Mouse (Mus musculus) hindlimb bud, embryonic 11.5 days (tissue): ENCODE data around the gene Tbc1d17.
A peak's percentile ranks its signal among the peaks of the same experiment; 100 is the strongest.
"Not testable (repeated sequence)": the region's sequence is repeated elsewhere in the genome, so short reads cannot be mapped to it uniquely, and the experiment has no call there.

Experiments used
- DNase-seq: peaks from one replicate; pipeline ENCODE4 v3.0.0-alpha.2; 2012; ENCODE audit warnings: low read depth, low spot score; ENCODE audit errors: extremely low spot score

The Tbc1d17 gene

GRCm38 (mm10) chr7:44848561-44849415 lies at the start of gene Tbc1d17, which contains the start of gene Akt1s1:
Gene Tbc1d17, minus strand, starts transcription at chr7:44849079.
Gene Akt1s1, plus strand, starts transcription at chr7:44848991.
- peak; percentile 98 for DNase-seq

GRCm38 (mm10) chr7:44898607-44899006 lies 49.7 kb upstream of the Tbc1d17 start:
- DNase-seq, result no peak

DNA sequence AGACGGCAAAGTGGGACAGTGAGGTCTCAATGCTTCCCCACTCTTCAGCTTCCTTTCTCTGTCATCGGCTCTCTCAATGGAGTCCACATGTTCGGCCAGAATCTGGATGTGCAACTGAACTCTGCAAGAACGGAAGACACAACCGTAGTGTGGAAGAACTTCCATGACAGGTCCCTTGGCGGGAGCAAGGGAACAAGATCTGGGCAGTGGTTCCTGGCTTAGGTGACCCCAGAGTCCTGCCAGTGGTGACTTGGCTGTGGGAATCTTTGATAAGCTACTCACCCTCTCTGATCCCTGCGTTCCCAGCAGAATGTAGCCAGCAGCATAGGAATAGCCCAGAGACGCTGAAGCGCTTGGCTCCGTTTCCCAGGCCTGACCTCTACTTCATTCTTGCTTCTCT lies 47.6 kb upstream of the Tbc1d17 start:
- no peak for DNase-seq

- peak; percentile 97 for DNase-seq
These were observed 46.9 kb upstream of the Tbc1d17 start, which contains the start of gene Fuz for GRCm38 (mm10) chr7:44895593-44896434. Gene Fuz, plus strand, starts transcription at chr7:44896079.

- DNase-seq, result no peak
These were observed 46.3 kb upstream of the Tbc1d17 start for GRCm38 (mm10) chr7:44895206-44895592.

- DNase-seq, result no peak
These were observed 45.3 kb upstream of the Tbc1d17 start for GRCm38 (mm10) chr7:44894175-44894574.

- no peak for DNase-seq
These were observed 44.3 kb upstream of the Tbc1d17 start for GRCm38 (mm10) chr7:44893197-44893596.

DNA sequence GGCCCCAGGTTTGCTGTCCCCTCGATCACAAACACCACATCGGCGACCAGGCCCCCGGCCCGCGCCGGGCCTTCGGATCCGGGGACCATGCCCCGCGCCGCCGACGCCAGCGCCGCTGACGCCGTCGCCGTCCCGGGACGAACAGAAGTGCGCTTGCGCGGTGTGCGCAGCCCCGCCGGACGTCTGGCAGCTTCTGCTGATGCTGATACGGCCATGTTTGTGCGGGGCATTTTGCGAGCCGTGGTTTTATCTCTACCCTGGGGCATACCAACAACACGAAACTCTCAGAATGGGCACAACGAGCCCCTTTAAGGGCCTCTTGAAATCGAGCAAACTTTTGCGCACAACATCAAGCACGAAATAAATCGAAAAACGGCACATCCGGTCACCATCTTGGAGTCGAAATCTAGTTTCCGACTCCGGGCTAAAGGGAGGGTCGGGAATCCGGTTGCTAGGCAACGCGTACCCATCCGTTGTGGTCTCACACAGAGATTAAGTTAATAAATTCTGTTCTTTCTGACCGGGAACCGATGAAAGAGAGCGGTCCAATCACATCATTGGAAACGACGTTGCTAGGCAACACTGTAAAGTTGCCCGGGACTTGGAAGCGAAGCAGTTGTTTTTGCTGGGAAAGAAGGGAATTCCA lies 43.5 kb upstream of the Tbc1d17 start, which contains the start of gene Med25:
TSS of gene Med25 (minus strand) at position 437 of the 646 bp plus-strand sequence.
- DNase-seq, result peak; percentile 98

DNA sequence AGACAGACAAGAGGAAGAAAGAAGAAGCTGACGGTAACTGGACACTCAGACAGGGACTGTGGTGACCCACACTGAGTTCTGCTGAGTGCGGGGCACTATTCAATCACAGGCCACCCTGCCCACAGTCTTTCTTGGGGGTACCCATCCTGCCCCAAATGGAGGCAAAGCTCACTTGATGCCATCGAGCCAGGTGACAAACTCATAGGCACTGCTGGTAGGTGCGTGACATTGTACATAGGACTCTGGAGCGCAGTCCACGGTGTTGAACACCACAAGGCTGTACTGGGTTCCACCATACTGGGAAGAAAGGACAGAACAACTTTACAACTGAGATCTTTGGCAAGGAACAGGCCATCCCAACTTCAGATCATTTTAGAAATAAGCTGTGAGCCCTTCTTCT lies 42.7 kb upstream of the Tbc1d17 start:
- no peak for DNase-seq

DNA sequence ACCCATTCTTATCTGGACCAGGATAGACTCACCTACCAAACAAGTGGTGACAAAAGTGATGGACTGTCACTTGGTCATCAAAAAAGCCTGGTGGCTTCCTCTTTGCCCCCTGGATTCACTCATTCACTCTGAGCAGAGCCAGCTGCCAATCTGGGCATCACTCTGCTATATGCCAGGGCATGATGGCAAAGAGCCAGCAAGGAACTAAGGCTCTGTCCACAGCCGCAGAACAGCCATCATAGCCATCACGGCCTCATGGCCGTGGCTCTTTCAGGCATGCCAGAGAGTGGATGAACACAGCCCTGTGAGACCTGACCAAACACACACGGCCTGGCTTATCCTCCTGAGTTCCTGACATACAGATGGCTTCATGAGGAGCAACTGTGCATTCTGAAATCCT lies 41.9 kb upstream of the Tbc1d17 start:
- no peak for DNase-seq

DNA sequence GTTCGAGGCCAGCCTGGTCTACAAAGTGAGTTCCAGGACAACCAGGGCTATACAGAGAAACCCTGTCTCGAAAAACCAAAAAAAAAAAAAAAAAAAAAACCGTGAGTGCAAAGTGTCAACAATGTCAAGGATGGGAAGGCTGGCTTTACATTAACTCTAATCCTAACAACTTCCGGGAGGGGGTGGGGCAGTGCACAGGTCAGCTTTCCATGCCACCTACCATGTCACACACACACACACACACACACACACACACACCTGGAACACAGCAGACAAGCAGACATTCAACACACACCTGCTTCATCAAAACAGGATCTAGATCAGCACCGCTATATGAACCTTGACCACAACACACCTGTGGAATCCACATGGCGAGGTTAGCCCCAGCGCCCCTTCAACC lies 41.3 kb upstream of the Tbc1d17 start:
- DNase-seq, result no peak

DNA sequence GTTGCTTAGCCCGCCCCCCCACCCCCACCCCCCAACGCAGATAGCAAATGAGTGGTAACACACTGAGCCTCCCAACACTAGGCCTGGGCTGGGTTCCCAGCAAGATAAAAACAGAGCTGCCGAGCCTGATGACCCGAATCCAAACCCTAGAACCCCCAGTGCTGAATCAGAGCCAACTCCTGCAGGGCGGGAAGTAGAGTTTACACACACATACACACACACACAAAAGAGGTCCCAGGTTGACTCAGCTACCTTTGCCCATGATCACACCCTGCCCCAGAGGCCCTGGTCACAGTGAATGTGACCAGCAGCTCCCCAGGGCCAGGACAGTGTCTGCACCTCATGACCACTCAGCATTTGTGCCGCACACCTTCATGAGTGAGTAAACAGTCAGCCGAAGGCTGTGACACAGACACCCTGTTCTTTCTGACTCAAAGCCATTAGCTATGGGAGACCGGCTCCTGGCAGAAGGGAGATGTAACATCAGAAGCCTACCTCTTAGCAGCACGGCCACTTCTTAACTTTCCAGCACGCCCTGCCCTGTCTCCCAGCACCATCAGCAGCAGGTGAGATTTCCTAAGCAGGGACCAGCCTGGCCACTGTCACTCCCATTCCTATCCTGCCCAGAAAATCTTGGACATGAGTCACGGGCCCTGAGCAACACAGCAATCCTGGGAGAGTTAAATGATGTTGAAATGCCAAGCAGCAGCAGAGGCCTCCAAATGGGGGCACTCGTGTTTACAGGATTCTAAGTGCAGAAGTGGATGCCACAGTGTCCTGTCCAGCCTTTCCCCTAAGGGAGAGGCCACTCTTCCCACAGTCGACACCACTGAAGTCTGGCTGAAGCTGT lies 39.6 kb upstream of the Tbc1d17 start:
- DNase-seq, result no peak

DNA sequence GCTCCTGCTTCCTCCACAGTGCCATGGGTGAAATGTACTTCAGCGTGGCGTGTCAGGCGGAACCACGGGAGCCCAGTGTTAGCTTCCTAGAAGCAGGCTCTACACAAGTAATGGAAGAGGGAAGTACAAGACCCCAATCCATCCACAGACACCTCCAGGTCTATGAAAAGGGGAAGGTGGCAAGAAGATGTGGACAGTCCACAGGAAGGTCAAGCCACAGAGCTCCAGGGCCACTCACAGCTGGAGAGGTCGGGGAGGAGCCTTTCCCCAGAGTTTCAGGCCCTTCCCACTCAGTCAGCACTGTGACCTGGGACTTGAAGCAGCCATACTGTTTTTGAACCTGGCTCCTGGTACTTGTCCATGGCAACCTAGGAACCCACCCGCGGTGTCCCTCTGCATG lies 38.1 kb upstream of the Tbc1d17 start:
- no peak for DNase-seq

DNA sequence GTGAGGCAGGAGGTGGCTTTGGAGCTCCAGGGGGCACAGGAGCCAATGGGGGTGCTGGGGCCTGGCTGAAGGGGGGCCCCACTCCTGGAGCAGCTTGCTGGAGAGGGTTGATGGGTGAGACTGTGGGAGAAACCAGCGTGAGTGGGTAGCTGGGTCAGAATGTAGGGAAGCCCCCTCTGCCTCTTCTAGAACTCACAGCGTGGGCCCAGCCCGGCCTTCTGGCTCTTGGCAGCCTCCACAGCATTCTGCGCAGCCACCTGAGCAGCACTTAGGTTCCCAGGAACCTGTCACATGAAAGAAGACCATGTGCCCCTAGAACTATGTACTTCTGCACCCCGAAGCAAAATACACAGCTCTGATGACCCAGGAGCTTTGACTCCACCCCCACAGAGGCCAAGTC lies 35.8 kb upstream of the Tbc1d17 start:
- no peak for DNase-seq

DNA sequence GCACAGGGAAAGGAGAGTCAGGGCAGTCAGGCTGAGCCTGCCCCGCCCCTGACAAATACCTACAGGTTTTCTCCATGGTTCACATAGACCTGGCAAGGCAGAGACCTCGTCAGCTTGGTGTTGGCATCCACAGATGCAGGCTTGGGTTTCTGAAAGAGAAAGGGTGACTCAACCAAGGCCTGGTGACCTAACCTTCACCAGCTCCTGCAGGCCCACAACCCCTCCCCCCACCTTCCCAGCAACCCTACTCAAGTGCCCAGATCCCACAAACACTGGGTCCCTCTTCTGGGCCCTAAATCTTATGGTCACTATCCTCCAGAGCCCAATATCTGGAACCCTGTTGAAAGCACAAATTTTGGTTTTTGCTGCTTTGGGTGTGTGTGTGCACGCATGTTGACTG lies 34.2 kb upstream of the Tbc1d17 start:
- no peak for DNase-seq

DNA sequence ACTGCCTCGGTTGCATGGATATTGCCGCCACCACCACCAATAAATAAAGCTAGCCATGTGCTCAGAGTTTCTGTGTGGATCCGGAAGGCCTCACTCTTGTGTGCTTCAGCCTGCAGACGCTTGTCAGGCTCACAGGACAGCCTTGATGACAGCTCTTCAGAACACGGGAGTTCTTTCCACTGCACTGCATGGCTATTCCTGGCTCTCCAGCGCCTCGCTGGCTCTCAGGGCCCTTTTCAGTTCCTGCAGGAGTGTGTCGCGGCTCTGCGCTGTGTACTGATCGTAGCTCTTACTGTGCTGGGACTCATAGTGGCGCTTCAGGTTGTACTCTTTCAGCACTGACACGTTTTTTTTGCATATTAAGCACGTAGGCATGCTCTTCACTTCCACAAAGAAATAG lies 29.0 kb upstream of the Tbc1d17 start:
- no peak for DNase-seq

- not testable (repeated sequence) for DNase-seq
These were observed 22.9 kb upstream of the Tbc1d17 start for GRCm38 (mm10) chr7:44871774-44872173.

DNA sequence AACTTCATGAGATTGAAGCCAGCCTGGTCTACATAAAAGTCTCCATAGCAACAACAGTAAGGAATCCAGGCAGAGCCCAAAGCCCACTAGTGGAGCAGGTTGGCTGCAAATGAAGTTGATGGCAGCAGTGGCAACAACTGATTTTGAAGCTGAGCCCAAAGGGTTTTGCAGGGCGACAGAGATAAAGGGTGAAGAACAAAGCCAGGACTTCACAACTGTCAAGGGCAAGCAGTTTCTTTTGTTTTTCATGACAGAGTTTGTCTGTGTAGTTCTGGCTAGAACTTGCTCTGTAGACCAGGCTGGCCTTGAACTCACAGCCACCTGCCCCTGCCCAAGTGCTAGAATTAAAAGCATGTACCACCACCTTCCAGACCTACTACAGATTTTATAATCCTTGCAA lies 22.3 kb upstream of the Tbc1d17 start:
- no peak for DNase-seq

DNA sequence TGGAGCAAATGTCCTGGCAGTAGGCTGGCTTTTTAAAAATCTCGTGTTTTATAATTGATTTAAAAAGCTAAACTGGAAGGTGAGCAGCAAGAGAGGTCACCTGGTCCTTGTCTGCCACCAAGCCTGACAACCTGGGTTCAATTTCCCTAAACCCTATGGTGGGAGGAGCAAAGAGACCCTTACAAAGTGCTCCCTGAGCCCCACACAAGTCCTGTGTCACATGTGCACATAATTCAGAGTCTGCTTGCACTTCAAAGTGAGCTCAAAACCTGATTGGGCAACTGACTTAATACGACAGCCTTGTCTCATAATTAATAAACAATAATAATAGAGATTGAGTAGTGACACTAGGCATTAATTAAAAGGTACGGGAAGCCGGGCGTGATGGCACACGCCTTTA lies 21.7 kb upstream of the Tbc1d17 start:
- DNase-seq, result no peak
